In the genomic region with DNA sequence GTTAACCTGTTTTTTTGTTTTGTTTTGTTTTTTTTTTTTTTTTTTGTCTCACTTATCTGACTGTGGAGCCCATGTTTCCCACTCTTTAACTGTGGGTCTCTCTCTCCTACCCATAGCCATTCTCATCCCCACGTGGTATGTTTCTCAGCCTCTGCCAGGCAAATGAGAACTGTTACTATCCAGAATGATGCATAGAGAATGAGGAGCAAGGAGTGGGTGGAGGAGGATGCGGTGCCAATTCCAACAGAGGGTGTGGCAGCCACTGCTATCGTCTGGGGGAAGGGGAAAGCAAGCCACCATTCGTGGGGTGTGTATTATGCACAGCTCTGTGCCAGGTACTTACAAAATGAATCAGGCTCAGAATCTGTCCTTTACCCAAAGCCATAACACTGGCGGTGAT, we compare ENCODE assay signal across 16 mouse cellular contexts.
DNase-seq lines count a peak whose midpoint lies in the region; ATAC-seq and TF ChIP-seq lines count a peak whose summit lies in the region.
"Had no signal": no experiment of that assay in that cellular context is flagged by ENCODE, and none has a peak within 500 bp of the region (broad histone marks: within the 10 kb centered on the region; RNA-seq: fewer than 3 reads in every experiment).

No protein-coding gene starts in this region.

- no peaks in the 10 kb centered on the region for H3K36me3 ChIP-seq in heart, embryonic 12.5 days
- H3K36me3 ChIP-seq: embryonic facial prominence, embryonic 13.5 days; heart, embryonic 13.5 days; hindbrain, embryonic 12.5 days had no signal

- peak; percentile 26 for DNase-seq in brain, embryonic 14.5 days (ENCODE audit: low read depth)
- peak; percentile 27 to 55 for DNase-seq in frontal cortex, postnatal 14 days (ENCODE audit: low spot score in 2 of 2)
- DNase-seq in layer of hippocampus, postnatal 25 days (ENCODE audit: extremely low spot score in 1 of 2, low spot score in 1 of 2): peak; percentile 23 to 31
- peak; percentile 71 for DNase-seq in right cerebral cortex, adult 18-20 months
- DNase-seq in adrenal gland, postnatal 10 days: no peak
- DNase-seq in adrenal gland, postnatal 36 days: no peak
- DNase-seq: cerebellum, postnatal 25 days; gastrocnemius, adult 2 months; kidney, adult 18-20 months; liver, postnatal 0 days; spleen, adult 18-20 months had no signal

- H3K9ac ChIP-seq in heart, embryonic 12.5 days: no peak overlapping the region
- H3K9ac ChIP-seq: embryonic facial prominence, embryonic 13.5 days; heart, embryonic 13.5 days; hindbrain, embryonic 12.5 days; liver, postnatal 0 days had no signal

- no peak overlapping the region for H3K27ac ChIP-seq in heart, embryonic 12.5 days (ENCODE audit: poor library complexity, severe bottlenecking)
- H3K27ac ChIP-seq: embryonic facial prominence, embryonic 13.5 days; gastrocnemius, adult 2 months; heart, embryonic 13.5 days; hindbrain, embryonic 12.5 days had no signal

- 61% methylated on average over 5 of the region's 5 CpGs for WGBS in heart, embryonic 12.5 days

- no peak overlapping the region for H3K4me3 ChIP-seq in heart, embryonic 12.5 days
- H3K4me3 ChIP-seq: embryonic facial prominence, embryonic 13.5 days; gastrocnemius, adult 2 months; heart, embryonic 13.5 days; hindbrain, embryonic 12.5 days had no signal

- H3K9me3 ChIP-seq in heart, embryonic 12.5 days (replicated peaks): no peaks in the 10 kb centered on the region
- H3K9me3 ChIP-seq: embryonic facial prominence, embryonic 13.5 days; heart, embryonic 13.5 days; hindbrain, embryonic 12.5 days had no signal

- H3K4me2 ChIP-seq in heart, embryonic 12.5 days: no peak overlapping the region
- H3K4me2 ChIP-seq: embryonic facial prominence, embryonic 13.5 days; heart, embryonic 13.5 days; hindbrain, embryonic 12.5 days had no signal

- H3K4me1 ChIP-seq in heart, embryonic 12.5 days (replicated peaks): no peaks in the 10 kb centered on the region
- H3K4me1 ChIP-seq: heart, embryonic 13.5 days; hindbrain, embryonic 12.5 days had no signal

- no peak for ATAC-seq in cerebellum, adult (ENCODE audit: insufficient number of reproducible peaks, low FRiP score, low TSS enrichment)
- no peak for ATAC-seq in heart, embryonic 12.5 days (ENCODE audit: insufficient number of reproducible peaks, low FRiP score)
- ATAC-seq: liver, postnatal 0 days had no signal

- TF ChIP-seq POLR2A in brain, embryonic 14.5 days (IDR thresholded peaks at IDR 0.05; ENCODE audit: borderline replicate concordance, extremely low read depth, insufficient read depth, insufficient read length, poor library complexity, severe bottlenecking): no peak

- no peaks in the 10 kb centered on the region for H3K27me3 ChIP-seq in heart, embryonic 12.5 days (replicated peaks)
- H3K27me3 ChIP-seq: embryonic facial prominence, embryonic 13.5 days; heart, embryonic 13.5 days; hindbrain, embryonic 12.5 days had no signal

- no peak for TF ChIP-seq CTCF in brain, embryonic 14.5 days (IDR thresholded peaks at IDR 0.05; ENCODE audit: borderline replicate concordance, extremely low read depth, insufficient read depth, insufficient read length)

Comparison
In these comparisons a context has a peak if more than half of its experiments do, and no peak if none do; other contexts are left out.
1. DNase-seq: peak in brain, embryonic 14.5 days (single experiment), frontal cortex, postnatal 14 days (2 of 2), layer of hippocampus, postnatal 25 days (2 of 2) and right cerebral cortex, adult 18-20 months (single experiment); none in adrenal gland, postnatal 10 days (single experiment) and adrenal gland, postnatal 36 days (0 of 2).